Mouse (Mus musculus): ENCODE results near the gene Nedd9.

- TF ChIP-seq CTCF (conservative IDR thresholded peaks at IDR 0.05 in 1 of 2, IDR thresholded peaks at IDR 0.05 in 1 of 2; ENCODE audit: low read depth in 2 of 2, low read length in 2 of 2) (no peak), TCF12 (IDR thresholded peaks at IDR 0.05; ENCODE audit: low read depth, low read length) (no peak), MAX (IDR thresholded peaks at IDR 0.05; ENCODE audit: low read length) (no peak), POLR2A (IDR thresholded peaks at IDR 0.05; ENCODE audit: low read depth, low read length) (no peak), CHD2 (IDR thresholded peaks at IDR 0.05; ENCODE audit: low read length) (no peak), ZNF384 (IDR thresholded peaks at IDR 0.05; ENCODE audit: low read depth, low read length) (no peak), BHLHE40 (IDR thresholded peaks at IDR 0.05; ENCODE audit: low read depth, low read length) (no peak), USF1 (IDR thresholded peaks at IDR 0.05; ENCODE audit: low read depth, low read length) (no peak), E2F4 (IDR thresholded peaks at IDR 0.05; ENCODE audit: insufficient replicate concordance, low read depth, low read length) (no peak), KAT2A (IDR thresholded peaks at IDR 0.05; ENCODE audit: insufficient replicate concordance, low read length) (no peak), ZC3H11A (IDR thresholded peaks at IDR 0.05; ENCODE audit: low read depth, low read length) (no peak), ZMIZ1 (IDR thresholded peaks at IDR 0.05; ENCODE audit: low read depth, low read length) (no peak), CHD1 (IDR thresholded peaks at IDR 0.05; ENCODE audit: low read depth, low read length) (no peak)
Measured at GRCm38 (mm10) chr13:41517193-41517592, 30.0 kb upstream of the Nedd9 start.
